Mouse (Mus musculus): ENCODE data around the gene Ssx2ip.
A peak's percentile ranks its signal among the peaks of the same experiment; 100 is the strongest.

Ssx2ip gene

DNA sequence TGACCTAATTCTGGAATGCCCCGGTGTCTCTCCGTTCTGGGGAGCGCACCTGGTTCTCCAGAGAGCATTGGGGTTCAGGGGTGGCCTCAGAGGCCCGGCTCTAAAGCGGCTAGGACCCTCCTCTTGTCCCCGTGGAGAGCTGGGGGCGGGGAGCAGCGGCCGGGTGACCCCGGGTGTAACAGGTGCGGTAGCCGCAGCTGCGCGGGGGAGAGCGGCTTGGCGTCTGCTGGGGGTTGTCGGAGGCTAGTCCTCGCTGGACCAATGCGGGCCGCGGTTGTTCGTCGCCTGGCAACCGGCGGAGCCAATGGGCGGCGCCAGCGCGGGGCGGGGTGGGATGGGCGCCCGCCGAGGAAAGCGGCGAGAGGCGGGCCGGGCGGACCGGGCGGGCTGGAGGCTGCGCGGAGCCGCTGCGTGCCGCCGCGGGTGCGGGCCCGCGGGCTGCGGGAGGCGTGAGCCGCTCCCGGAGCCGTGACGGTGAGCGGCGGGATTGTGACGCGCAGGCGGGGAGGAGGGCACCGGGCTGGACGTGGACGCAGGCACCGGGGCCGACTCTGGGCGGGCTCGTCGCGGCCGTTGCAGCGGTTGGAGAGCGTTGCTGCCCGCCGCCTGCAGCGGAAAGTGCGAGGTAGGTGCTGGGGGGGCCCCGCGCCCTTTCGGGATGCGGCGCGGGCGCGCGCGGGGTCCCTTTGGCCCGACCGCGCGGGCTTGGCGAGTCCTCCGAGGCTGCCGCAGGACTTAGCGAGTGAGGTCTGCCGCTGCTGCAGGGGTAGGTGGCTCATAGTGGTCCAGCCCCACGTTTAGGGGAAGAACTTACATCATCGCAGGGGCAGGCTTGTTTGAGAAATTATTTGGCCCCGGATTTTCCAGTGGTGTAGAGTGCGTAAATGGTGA, at the start of gene Ssx2ip:
TSS of gene Ssx2ip (plus strand) at position 332 of the 891 bp plus-strand sequence.
- DNase-seq, result peak; percentile 99

DNA sequence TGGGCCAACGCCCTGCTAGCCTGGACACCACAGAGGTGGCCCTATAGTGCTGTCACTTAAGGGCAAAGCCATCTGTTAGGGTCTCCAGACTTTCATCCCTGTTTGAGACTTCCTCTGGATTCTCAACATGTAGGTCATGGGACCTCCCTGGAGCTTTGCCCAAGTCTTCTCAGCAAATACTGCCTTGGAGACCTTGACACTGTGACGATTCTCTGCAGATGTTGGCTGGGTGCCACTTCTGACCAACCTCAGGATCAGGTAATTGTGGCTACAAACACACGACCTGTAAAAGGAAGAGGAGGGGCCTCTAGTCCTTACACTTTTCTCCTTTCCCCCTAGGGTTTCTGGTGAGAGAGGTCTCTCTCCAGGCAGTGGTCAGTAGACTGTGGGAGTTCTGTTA, 49.3 kb upstream of the Ssx2ip start:
- no peak for DNase-seq

DNA sequence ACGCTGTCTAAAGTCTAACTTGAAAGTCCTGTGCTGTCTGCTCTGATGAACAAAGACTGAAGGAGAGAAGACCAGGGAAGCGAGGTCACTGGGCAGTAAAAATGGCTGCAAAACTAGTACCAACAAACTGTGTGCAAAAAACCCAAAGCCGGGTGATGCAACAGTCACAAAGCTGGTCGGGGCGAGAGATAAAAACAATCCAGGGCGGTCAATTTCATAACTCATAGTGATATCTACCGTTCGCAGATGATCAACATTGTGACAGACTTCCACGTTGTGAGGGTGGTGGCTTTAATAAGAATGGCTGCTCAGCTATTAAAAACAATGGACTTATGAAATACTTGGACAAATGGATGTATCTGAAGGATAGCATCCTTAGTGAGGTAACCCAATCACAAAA, 39.0 kb upstream of the Ssx2ip start:
- no peak for DNase-seq

DNA sequence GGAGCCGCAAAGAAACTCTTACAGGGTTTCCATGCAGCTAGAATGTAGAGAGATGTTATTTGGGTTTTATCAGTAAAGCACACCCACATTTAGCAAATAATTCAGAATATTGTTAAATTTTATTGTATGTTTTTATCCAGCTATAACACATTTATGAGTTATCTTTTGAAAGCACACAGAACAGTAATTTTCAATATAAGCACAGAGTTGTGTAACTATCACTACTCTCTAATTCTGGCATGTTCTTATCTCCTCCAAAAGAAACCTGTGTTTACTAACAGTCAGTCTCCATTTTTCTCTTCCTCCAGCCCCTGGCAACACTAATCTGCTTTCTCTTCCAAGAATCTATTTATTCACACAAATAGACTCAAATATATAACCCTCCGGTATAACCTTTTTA, 37.4 kb upstream of the Ssx2ip start:
- no peak for DNase-seq

DNA sequence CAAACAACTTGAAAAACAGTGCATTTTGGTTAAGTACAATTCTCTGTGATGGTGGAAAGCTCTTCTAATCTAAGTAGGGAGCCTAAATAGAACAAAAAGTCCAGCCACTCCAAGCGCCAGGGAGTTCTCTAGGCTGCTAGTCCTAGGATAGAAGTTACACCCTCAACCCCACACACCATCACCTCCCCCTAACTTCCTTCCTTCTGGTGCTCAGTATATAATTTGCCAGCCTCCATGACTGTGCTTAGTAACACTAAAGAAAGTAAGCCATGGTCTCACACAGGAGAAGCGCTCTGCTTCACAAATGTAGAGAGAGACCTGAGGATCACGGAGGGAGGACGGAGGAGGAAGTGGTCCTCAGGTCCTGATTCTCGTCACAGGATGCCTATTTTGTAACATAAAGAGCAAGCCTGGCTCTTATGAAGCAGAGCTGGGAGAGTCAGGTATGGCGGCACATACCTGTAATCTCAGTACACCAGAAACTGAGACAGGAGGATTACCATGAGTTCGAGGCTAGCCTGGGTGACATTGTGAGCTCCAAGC, 33.8 kb upstream of the Ssx2ip start:
- DNase-seq, result no peak

DNA sequence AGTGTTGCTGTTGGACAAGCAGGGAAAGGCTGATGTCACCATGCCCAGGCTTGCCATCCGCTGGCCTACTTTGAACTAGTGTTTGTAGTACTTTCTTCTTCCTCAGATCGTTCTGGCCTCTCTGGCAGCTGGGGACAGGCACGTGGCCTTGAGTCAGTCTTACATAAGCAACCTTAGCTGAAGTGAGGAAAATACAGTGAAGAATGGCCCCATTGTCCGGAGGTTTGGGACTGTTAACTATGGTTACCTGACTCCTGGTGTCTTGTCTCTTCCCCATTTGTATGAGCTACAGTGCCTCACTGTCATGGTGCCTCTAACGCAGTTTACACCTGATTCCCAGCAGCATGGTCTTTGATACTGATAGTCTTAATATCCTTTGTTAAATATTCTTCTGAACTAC, 33.2 kb upstream of the Ssx2ip start:
- no peak for DNase-seq

DNA sequence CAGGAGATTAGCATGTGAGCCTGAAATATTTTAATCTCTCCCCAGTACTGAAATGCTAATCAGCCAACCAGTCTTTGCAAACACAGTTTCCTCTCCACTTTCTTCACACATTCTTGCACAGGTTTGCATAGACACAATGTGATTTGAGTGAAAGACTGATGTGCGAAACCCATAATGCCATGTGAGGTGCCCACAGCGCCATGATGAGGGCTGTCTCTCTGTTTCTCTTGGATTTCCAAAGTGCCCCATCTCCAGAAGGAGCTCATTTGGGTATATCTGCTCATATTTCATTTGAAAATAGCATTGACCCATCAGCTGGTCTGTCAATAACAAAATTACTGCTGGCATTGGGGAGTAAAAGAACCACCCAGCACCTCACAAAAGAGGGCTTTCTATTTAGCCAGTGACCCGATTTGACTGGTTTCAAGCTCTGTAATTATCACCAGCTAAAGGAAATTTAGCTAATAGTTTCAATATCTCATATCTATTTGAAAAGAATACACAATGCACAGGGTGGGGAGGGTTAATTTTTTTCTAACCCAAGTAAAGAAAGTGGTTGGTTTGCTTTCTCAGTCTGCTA, 29.8 kb upstream of the Ssx2ip start:
- DNase-seq, result no peak

DNA sequence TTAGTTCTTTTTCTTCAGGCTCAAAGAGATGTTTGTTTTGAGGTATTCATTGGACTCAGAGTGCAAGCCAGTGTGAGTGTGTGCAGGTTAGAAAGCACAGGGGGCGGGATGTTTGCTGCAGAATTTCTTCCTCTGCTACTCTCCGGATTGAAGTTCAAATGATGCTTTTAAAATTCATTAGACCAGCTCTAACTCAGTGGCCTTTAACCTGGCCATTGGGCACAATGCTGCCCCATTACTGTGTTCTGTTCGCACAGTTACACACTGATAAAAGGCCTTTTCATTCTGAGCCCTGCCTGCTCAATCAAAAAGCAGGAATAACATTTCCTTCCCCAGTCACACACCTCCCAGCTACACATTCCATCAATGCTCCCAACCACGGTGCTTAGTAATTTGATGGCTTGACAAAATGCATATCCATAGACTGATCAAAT, 29.2 kb upstream of the Ssx2ip start:
- DNase-seq, result no peak

DNA sequence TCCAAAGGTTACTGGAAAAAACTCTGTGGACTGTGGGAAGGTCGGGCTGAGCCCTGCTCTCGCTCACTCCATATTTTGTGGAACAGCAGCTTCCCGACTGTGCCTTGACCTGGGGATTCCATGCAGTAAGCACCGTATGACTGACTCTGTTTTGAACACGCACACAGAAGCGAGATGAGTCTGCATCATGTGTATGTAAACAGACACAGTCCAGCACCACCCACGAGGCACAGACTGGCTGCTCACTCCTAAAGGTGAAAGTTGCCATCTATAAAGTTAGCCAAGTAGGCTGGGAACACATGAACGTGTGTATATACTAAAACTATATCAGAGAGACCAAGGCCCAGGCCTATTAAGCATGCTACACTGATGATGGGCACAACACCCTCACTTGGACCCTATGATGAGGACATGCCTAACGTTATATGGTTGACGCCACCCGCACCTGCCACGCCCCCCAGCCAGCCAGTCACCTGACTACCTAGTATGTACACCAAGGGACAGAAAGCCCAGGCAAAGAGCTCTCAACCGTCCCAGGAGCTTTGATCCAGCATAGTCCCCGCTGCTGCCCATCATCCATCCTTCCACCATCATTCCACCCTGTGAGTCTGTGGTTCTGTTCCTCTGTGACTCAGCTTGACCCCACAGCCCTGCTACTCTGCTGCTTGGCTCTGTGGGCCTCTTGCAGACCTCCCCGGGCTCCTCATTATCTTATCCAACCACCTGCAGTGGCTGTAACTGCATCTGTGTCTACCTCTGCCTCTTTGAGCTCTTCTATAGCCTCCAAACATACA, 27.9 kb upstream of the Ssx2ip start:
- DNase-seq, result no peak

DNA sequence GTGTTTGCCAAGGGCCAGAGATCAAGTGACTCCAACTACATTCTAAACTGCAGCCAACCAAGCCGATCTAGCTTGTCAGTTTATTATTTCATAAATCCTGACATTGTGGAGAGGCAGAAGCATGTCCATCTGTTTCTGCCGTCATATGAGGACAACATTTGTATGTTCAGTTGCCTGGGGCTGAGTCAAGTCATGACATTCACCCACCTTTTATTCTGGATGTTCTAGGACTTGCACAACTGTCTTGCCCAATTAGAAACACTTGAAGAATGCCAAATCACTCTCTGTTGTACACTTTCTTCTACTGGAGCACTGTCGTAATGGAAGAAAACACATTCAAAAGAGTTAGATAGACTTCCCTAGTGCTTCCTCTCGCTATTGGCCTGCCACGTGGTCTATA, 27.2 kb upstream of the Ssx2ip start:
- no peak for DNase-seq

DNA sequence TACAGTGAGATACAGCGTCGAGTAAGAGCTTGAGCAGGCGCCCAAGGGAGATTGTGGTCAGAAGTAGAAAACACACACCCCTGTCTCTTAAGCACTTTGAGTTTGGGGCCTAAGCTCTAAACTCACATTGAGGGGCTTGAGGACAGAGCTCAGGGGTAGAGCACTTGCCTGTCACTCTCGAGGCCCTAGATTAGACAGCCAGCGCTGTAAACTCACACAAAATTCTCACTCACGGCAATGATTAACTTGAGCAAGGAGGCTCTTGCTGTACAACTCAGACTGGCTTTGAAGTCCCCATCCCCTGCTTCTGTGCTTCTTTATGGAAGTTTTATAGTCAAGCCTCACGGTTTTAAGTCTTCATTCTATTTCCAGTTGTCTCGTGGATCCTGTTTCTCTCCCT, 25.7 kb upstream of the Ssx2ip start:
- no peak for DNase-seq

DNA sequence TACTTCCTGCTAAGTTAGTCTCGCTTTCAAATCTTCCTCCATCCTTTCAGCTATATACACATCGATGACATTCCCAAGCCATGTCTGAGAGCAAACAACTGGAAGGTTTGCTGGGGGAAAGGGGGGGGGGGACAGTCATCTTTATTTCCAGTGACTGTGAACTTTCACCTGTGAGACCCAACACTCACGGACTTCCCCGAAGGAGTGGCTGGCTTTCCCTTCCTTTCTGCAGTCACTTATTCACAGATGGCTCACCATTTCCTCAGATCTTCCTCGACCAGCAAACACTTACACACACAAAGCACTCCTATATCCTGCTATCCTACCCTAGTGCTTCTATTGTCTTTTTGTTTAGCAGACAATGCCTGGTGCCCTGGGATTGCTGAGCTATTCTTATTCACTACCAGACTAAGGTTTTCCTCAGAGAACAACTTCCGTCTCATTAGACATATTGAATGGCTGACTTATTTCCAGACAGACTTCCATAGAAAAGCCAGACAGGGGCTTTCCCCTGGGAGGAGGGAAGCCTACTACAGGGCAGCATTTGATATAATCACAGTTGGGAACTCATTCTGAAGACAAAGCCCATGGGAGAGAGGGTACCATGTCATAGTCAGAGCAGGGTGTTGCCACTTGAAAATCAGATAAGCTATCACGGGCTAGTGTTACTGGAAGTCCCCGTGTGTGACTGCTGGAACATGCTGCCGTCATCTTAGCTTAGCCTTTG, 24.5 kb upstream of the Ssx2ip start:
- no peak for DNase-seq

DNA sequence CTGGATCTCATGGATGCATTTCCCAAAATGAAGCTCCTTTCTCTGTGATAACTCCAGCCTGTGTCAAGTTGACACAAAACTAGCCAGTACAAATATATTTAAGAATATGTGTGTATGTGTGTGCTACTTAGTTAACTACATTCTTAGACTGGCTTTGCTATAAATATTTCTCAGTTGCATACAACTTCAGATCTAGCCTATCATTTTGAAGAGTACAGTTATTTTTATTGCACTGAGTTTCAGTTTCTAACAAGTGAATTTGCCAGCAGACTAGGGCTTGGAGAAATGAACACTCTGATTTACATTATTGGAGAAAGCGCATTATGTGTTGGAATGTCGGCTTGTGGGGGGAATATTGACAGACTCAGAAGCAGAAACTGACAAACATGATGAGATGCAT, 23.6 kb upstream of the Ssx2ip start:
- no peak for DNase-seq

DNA sequence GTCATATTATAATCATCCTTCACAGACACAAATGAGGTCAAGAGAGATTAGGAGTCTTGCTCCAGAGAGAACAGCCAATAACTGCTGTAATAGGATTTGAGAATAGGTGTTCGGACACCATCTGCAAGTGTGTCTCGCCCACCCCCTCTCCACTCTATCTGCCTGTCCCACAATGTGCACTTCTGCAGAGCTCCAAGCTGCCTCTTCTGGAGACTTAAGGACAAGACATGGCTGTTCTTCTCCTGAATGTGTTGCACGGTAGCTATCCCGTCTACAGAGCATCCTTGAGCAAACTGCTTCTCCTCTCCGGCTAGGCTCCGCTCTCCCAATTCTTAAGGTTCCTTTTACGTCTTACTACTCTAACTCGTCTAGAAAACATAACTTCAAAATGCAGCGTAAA, 23.0 kb upstream of the Ssx2ip start:
- no peak for DNase-seq

DNA sequence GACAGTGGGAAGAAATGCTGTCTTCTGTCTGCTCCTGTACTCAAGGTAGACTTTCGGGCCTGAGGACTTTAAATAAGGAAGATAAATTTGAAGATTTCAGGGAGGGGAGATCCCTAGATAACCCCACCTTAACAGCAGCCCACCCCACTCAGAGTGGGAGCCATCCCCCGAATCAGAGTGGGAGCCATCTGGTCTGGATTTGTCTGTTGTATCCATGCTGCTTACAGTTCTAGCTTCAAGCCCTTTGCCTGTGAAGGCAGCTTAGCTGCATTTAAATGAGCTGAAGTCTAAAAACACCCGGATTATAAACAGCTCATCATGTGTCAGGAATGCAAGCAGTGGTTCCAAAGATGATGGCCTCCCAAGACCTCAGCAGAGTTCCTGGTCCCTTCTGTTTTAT, 17.6 kb upstream of the Ssx2ip start:
- DNase-seq, result no peak

DNA sequence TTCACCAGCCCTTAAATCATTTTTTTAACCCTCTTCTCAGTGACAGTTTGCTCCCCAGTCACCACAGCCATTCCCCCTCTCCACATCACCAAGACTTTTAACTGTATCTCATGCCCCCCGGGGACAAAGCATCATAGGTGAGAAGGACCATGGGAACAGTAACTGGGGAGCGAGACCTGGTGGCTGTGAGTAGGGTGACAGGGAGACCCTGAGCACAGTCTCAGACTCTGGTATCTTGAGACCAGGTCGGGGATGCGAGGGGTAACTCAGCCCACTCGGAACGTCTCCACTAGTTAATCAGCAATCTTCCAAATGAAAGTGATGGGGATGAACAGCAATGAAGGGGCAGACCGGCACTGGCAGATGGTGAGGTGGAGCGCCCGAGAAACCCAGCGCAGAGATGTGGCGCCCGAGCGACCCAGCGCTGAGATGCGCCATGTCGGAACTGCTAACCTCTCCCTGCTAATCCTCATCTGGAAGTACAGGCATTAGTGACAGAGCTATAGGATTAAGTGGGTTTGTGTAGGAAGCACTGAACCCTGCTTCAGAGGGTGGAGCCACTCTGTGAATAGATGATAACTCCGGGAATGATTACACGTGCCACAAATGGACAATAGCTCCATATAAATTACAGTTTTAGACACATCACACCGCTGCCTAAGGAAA, 11.7 kb upstream of the Ssx2ip start:
- DNase-seq, result no peak

DNA sequence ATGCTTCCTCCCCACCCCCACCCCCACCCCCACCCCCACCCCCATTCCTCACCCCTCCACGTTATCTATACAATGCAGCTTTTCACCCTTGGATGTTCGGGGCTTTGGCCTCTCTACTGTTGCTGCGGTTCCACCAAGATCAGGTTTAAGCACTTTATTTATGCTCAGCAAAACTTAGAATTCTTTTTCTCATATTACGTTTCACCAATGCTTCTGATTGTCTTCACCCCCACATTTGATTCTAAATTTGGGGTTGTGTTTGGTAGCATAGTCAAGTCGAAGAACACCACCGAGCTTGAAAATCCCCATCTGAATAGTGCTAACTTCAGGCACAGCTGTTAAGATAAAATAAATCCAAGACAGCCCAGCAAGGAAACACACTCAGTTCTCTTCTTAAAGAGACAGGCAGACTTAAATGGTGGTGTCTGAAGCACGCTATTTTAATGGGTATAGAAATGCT, 10.8 kb upstream of the Ssx2ip start:
- DNase-seq, result no peak

DNA sequence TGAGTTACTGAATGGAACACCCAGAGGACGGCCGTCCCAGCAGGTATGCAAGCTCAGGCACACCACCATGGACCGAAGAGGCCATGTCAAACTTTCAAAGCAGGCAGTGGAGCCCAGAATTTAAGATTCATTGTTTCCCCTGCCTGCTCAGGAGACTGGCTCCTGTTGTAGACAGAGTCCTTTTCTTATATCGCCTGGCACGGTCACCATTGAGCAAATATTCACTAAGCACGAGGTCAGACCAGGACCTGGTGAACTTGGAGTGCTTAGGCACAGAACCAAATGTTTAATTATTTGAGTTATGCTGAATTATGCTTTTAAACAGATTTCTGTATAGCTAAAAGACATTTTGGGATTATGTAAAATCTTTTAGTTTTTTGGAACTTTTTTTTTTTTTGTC, 8.2 kb upstream of the Ssx2ip start:
- no peak for DNase-seq

DNA sequence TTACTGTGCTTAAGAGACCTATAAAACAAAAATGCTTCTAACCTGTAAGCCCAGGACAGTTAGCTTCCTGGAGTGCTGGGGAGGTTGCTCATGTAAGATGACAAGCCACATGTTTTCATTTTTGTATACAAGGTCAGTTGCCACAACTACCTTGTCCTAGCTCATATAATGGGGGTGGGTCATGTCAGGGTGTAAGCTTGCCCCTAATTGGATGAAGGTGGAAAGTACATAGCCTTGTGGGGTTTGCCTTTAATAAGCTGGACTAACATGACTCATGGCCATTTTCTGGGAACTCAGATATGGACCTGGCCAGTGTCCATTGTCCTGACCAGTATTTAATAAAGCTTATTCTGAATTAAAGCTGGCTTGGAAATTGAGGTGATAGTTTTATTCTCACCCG, 7.5 kb upstream of the Ssx2ip start:
- no peak for DNase-seq

DNA sequence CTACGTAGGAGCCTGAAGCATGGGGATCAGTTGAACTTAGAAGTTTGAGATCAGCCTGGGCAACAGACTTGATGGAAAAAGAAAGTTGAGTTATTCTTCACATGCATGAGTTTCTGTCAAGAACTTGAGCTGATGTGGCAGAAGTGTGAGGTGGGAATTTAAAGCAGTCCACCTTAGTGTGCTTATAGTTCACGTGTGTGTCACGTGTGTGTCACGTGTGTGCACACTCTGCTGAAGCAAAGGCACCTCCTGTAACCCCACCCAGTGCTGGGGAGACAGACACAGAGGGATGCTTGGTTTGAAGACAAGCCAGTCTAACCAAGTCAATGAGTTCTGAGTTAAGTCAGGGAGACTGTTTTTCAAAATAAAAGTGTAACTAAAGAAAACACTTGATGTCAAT, 6.6 kb upstream of the Ssx2ip start:
- DNase-seq, result no peak

DNA sequence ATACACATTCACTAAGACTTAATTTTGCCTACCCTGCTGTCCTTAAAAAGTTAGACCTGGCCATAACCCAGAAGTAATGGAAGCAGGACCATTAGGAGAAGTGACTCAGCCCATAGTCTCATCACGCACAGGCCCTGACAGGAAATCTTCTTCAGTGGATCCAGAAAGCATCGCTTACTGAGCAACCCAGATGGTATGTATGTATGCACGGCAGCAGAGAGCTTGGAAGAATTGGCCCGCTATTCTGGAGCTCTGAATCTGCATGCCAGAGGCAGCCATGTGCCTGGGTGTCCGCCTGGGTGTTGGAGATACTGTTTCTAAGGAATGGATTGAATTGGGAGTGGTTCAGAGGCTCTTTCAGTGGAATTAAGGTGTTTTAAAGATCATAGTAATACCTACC, 5.2 kb upstream of the Ssx2ip start:
- peak; percentile 47 for DNase-seq

DNA sequence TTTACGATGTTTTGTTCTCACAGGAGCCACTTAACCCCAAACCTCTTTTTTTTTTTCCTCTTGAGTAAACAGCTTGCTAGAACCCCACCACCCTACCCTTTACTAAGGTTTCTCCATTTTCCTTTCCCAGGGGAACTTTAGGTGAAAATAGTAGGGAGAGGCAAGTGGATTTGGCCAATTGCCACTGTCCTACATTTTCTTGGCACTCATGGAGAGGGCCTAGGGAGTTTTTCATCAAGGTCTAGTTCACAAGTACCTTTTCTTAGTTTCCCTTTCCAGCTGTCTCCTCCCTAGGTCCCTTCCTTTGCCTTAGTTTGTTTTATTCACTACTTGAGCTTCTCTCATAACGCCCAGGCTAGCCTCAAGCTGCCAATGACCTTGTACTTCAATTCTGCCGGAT, 672 bp upstream of the Ssx2ip start:
- DNase-seq, result no peak
